Mouse (Mus musculus): ENCODE measurements around the gene Cpeb3.

GRCm38 (mm10) chr19:37032364-37032763 is 176.0 kb downstream of the Cpeb3 start:
- no peak for TF ChIP-seq EP300 (IDR thresholded peaks at IDR 0.05; ENCODE audit: insufficient read depth, low read depth, low read length)
- no peak for TF ChIP-seq CTCF (IDR thresholded peaks at IDR 0.05; ENCODE audit: low read depth, low read length)
- no peak for TF ChIP-seq POLR2A (IDR thresholded peaks at IDR 0.05; ENCODE audit: insufficient read depth, low read length)
